Mouse (Mus musculus) right cerebral cortex, postnatal 10 days (tissue): ENCODE data around the gene Dap3.
"Not testable (repeated sequence)": the region's sequence is repeated elsewhere in the genome, so short reads cannot be mapped to it uniquely, and the experiment has no call there.

Experiments used
- DNase-seq, 2 experiments: peaks; one replicate each; pipeline ENCODE4 v3.0.0; 2021; ENCODE audit warnings: low spot score in 2 of 2

The Dap3 gene

GRCm38 (mm10) chr3:88950576-88951326 is at the start of gene Dap3, which contains the start of gene Ash1l:
Dap3 (minus strand) TSS chr3:88951181.
Ash1l (plus strand) TSS chr3:88950622.
- DNase-seq = peak; percentile 77 to 86

GRCm38 (mm10) chr3:88992793-88993192 is 41.8 kb upstream of the Dap3 start:
- DNase-seq = no peak

GRCm38 (mm10) chr3:88983921-88984381 is 33.0 kb upstream of the Dap3 start:
- no peak for DNase-seq

- DNase-seq = peak; percentile 34 to 51
Measured at GRCm38 (mm10) chr3:88981206-88982010, 30.4 kb upstream of the Dap3 start.

GRCm38 (mm10) chr3:88975012-88975411 is 24.0 kb upstream of the Dap3 start:
- no peak for DNase-seq

- not testable (repeated sequence) for DNase-seq
Measured at GRCm38 (mm10) chr3:88963211-88963610, 12.2 kb upstream of the Dap3 start.

- DNase-seq = no peak
Measured at GRCm38 (mm10) chr3:88953736-88954135, 2.8 kb upstream of the Dap3 start.

GRCm38 (mm10) chr3:88953246-88953645 is 2.3 kb upstream of the Dap3 start:
- no peak for DNase-seq

GRCm38 (mm10) chr3:88951327-88951800 is 383 bp upstream of the Dap3 start:
- DNase-seq = no peak

GRCm38 (mm10) chr3:88949786-88950575 is 1.0 kb downstream of the Dap3 start:
- peak; percentile 94 to 95 for DNase-seq

GRCm38 (mm10) chr3:88944109-88944508 is 6.9 kb downstream of the Dap3 start:
- no peak for DNase-seq

- no peak for DNase-seq
Measured at GRCm38 (mm10) chr3:88942316-88942880, 8.6 kb downstream of the Dap3 start.

GRCm38 (mm10) chr3:88939749-88940148 is 11.2 kb downstream of the Dap3 start:
- DNase-seq = peak in 1 of 2 experiments; percentile 21

GRCm38 (mm10) chr3:88939071-88939470 is 11.9 kb downstream of the Dap3 start:
- peak in 1 of 2 experiments; percentile 15 for DNase-seq

GRCm38 (mm10) chr3:88929501-88929900 is 21.5 kb downstream of the Dap3 start:
- DNase-seq = no peak

GRCm38 (mm10) chr3:88925651-88926050 is 25.3 kb downstream of the Dap3 start:
- DNase-seq = no peak

GRCm38 (mm10) chr3:88923989-88924591 is 26.9 kb downstream of the Dap3 start:
- DNase-seq = peak in 1 of 2 experiments; percentile 48

GRCm38 (mm10) chr3:88921411-88921810 is 29.6 kb downstream of the Dap3 start:
- DNase-seq = no peak

- DNase-seq = no peak
Measured at GRCm38 (mm10) chr3:88918981-88919380, 32.0 kb downstream of the Dap3 start.

GRCm38 (mm10) chr3:88914384-88914810 is 36.6 kb downstream of the Dap3 start:
- DNase-seq = no peak
